Mouse (Mus musculus): Measurements from ENCODE around the gene Pyroxd1.

DNA sequence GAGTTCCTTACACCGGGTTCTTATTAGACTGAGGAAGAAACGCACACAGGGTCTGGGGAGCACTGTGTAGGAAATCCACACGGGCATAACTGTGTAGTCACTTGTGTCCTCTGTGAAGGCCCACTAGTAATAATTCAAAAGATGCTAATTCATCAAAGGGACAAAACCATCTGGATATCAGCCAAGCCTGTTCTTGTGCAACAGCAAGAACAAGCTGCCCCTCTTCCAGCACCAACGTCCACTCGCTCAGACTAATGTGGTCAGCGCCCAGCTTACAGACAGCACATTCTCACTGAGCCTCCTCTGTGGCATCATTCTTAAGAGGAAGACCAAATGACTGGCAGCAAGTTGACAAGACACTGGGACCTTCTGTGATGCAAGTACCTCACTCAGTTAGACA, 34.5 kb downstream of the Pyroxd1 start:
- TF ChIP-seq CTCF (IDR thresholded peaks at IDR 0.05; ENCODE audit: low read depth, low read length) = no peak
- no peak for TF ChIP-seq GATA1 (IDR thresholded peaks at IDR 0.05; ENCODE audit: borderline replicate concordance, low read length)
- no peak for TF ChIP-seq POLR2AphosphoS5 (IDR thresholded peaks at IDR 0.05; ENCODE audit: insufficient replicate concordance, low read depth, low read length)
- TF ChIP-seq GATA2 (IDR thresholded peaks at IDR 0.05; ENCODE audit: borderline replicate concordance, low read depth, low read length) = no peak
- no peak for TF ChIP-seq TAL1 (conservative IDR thresholded peaks at IDR 0.05; ENCODE audit: low read depth, low read length)
